Mouse (Mus musculus): ENCODE measurements around the gene Hoxd11. TPM values are rescaled to one million over a fixed set of nuclear protein-coding genes. Genes with fewer than 3 reads are reported as not detected.

Hoxd11 gene
- total RNA-seq, 2 experiments from 2014 or later = not detected

DNA sequence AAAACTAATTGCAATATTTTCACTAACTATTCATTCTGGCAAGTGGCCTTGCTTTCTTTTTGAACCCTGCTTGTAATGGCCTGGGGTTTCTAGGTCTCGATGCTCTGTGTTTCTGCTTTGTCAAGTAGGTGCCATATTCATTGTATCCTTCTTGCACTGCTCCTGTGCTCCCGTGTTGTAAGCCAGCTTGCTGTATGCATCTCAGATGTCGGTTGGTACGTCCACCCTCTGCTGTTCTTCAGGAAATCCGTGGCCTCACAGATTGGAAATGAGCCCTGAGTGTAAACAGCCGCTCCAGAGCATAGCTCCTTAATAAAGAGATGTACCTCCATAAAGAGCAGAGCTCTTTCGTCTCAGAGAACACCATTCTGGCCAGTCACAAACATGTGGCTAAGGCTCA, 28.2 kb downstream of the Hoxd11 start:
- no peak for DNase-seq (ENCODE audit: low spot score in 2 of 2)

DNA sequence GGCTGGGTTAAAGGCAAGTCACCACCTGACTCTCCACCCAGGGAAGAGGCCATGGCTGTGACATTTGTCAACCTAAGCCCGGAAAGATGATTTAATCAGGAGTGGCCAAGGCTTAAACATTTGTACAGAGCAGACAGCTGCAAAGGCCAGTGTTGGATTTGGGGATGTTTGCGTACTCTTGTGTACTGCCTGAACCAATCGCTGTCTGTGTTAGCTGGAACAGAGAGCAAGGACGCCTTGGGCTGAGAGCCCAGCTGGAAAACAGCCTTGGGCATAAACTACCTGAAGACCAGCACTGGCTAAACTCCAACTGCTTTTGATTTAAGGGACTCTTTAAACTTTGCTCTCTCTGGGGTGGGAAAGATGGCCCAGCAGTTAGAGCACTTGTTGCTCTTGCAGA, 29.3 kb downstream of the Hoxd11 start:
- DNase-seq (ENCODE audit: low spot score in 2 of 2) = no peak

DNA sequence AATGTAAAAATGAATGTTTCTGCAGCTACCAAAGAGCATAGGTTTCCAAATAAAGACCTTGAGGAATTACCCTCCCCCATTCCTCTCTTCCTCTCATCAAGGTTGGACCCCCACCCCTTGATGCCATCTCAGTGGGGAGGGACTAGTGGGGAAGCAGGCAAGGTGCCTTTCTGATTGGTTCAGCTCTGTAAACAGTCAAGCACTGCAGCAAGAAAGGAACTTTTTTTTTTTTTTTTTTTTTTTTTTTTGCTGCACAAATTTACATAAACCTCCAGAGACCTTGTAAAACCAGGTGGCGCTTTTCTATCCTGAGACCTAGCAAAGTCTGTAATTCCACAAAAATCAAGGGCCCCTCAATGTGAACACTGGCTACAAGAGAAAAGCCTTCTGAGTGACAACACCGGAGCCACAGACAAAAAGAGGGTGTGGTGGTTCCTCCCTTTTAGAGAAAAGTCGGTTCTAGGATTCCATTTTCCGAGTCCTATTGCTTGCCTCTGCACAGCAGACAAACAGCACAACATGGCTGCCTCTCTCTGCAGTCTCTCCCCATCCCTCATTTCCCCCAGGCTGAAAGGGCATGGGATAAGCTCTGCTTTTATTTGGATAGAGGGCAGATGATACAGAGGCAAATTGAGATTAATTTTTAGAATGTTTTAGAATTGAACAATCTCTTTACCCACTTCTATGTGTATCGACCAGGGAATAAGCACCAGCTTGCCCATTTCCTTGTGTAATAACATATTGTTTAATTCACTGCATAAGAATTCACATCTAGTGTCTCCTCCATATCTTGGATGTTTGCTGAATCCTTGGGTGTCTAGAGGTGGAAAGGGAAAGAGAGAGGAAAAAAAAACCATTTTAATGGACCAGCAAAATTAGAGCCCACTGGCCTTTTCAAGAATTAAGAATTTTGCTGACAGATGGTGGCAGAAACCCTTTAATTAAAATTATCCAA, 30.4 kb downstream of the Hoxd11 start:
- DNase-seq (ENCODE audit: low spot score in 2 of 2) = no peak

DNA sequence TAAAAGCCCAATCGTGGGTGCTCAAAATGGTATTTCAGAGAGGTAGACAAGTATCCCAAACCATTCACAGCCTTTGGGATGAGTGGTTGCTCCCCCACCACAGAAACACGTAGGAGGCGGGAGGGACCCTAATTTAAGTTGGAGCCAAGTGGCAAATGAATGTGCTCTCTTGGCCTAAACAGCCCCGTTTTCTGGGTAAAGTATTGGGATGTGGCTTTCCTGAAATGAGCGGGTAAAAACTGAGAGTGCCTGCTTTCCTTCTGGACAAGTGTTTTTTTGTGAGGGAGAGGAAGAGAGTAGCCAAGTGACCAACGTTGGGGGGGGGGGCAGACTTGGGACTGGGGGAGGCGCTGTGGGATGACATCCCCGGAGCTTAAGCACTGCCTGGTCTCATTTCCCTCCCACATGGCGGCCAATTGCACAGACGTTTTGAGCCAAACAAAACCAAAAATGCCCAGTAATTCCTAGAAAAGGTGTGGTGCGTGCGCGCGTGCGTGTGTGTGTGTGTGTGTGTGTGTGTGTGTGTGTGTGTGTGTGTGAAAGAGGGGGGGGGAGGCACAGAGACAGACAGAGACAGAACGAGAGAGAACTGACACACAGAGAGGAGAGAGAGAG, 31.7 kb downstream of the Hoxd11 start:
- DNase-seq (ENCODE audit: low spot score in 2 of 2) = no peak

DNA sequence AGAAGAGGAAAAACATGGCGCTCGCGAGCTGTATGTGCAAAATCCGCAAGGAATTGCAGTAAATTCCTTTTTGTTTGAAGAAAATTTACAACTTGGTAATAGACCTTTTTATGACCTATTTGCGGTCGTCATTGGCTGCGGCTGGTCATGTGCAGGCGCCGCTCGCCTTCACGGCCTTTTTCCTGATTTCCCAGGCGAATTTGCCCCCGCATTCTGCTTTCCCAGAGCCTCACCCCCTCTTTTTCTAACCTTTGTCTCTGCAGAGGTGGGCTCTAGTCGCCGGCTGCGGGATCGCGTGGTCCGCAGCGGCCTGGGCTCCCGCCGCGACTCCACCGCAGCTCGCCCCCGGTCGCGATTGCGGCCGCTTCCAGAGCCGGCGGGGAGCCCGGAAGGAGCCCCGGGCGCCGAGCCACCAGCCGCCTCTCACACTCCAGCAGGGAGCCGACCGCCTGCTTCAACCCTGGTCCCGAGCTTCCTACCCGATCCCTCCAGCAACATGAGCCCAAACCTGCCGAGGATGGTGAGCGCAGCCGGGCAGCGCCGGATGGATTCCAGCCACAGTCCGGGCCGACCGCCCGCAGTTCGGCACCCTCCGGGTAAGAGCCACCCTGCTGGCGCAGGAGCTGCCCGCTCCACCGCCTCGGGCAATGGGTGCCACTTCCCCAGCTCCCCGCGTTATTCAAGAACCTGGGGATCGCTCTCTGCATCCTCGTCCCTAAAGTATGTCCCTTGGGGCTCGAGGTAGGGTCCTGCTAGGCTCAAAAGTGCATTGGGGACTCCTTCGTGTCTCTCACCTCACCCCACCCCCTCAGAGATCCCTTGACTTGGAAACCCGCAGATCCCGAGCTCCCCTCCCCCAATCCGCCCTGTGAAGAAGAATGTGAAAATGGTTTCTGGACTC, 32.6 kb downstream of the Hoxd11 start, which contains the start of the genes Hoxd3 and Hoxd4:
TSS of gene Hoxd3 (plus strand) at position 207 of the 901 bp plus-strand sequence.
TSS of gene Hoxd4 (plus strand) at position 209 of the 901 bp plus-strand sequence.
- DNase-seq (ENCODE audit: low spot score in 2 of 2) = no peak

DNA sequence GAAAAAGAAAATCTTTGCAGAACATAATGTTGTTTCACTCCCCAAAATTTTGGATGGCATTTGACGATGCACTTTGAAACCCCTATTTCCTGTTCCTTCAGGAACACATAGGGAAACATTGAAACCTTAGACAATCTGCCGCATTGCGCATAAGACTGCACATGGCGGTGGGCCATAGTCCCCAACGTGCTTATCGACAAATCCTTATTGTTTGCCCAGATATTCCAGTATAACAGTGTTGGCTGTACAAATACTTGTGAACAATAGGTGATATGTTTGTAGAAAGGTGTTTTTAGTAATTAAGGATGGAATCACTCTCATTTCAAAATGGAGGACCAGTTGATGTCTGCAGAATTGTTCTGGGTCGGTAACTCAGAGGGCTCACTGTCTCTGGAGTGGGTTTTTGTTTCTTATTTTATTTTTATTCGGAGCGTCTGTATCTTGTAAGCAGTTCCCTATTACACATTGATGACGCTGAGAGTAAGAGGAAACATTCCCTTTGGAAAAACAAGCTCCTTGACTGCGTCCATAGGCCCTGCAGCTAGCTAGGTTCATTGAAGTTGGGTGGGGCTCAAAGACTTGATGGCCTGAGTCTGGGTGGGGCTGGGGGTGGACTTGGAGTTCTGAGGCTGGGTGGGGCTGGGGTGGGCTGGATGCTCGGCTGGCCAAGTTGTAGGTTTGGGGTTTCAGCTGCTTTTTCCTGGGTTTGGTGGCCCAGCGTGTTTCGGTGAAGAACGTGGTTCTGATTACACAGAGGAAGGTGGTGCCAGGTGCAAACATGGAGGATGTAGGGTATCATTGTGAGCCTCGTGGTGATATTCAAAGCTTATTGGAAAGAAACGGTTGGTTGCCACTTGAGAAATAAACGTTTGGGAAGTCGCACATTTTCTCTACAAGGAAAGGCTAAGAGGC, 34.1 kb downstream of the Hoxd11 start:
- DNase-seq (ENCODE audit: low spot score in 2 of 2) = no peak

DNA sequence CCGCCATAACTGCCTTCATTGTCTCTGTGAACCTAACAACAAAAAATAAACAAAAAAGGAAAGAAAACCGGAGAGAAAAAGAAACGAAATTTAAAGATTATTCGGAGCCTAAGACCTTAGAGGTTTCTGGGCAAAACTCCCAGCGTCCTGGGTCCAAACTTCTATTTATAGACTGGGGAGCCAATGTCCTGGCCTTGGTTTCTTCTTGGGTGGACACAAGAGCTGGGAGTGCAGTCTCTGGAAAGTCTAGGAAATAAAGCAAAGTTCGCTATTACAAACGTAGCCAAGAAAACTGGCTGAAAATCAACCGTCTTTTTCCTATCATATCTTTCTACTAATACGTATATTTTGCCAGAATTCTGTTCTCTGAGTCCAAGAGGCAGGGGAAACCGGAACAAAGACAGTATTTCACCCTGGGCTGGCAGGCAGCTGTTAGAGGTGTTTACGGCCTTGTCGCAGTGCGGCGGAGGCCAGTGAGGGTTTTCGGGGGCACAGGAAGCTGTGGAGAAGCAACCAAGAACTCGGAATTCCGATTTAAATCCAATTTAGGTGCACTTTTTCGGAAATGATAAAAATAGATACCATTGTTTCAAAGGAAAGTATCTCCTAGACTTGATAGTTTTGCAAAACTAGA, 34.9 kb downstream of the Hoxd11 start:
- DNase-seq (ENCODE audit: low spot score in 2 of 2) = no peak

DNA sequence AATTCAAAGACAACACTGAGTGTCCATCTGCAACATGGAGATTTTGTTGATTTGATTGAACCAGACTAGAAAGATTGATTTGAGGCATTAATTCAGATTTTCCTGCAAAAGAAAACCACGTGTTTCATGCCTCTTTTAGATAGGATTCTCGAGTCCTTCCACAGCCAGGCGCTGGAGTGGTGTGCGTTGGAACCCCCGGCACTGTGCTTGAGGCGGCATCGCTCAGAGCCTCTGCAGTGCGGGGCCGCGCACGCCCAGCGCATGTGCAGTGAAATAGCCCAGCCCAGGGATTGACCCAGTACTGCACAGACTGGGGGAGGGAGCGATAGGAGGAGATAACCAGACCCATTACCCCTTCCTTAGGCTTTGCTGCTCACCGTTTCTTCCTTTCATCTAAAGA, 35.5 kb downstream of the Hoxd11 start:
- no peak for DNase-seq (ENCODE audit: low spot score in 2 of 2)

DNA sequence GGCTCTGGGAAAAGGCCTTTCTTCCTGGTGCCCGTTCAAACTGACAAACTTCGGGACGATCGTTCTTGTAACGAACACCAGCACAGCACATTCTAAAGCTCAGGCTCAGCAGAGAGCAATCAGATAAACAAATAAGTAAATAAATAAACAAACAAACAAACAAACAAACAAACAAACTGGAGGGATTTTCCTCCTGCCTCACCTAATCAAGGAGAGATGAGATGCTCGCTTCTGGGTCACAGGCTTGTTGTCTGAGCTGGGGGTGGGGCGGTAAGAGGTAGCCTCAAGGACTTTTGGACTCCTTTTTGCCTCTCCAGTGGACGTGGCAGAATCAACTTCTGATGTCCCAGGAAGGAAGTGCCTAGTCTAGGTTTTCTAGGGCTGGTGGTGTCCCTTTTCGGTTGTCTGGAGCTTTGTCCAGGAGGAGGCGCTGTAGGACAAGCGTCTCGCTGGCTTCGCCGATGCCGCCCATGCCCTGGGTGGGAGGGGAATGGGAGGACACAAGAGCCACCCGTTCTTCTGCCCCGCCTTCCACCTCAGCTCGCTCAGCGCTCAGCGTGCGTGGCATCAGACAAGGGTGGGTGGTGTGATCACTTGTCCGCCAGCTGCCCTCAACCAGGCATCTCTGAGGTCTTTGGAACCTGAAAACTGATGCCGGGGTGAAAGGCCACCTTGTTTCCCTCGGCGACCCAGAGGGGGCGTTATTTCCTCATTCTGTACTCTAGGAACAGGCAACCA, 36.3 kb downstream of the Hoxd11 start:
- DNase-seq (ENCODE audit: low spot score in 2 of 2) = peak; percentile 67 to 75

DNA sequence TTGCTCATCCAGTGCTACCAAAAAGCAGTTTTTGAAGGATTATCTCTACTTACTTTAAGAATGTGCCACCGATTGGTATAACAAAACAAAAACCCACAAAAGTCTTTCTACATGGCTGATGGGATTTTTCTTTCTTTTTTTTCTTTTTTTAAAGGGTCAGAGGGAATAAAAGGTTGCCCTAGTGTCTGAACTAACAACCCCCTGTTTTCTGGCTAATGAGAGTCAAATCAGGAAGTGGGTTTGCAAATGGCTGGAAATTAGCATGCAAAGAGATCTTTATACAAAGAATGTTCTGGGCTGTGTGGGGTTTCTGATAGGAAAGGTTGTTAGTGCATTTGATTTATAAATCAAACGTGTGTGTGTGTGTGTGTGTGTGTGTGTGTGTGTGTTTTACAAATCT, 41.0 kb downstream of the Hoxd11 start:
- no peak for DNase-seq (ENCODE audit: low spot score in 2 of 2)

DNA sequence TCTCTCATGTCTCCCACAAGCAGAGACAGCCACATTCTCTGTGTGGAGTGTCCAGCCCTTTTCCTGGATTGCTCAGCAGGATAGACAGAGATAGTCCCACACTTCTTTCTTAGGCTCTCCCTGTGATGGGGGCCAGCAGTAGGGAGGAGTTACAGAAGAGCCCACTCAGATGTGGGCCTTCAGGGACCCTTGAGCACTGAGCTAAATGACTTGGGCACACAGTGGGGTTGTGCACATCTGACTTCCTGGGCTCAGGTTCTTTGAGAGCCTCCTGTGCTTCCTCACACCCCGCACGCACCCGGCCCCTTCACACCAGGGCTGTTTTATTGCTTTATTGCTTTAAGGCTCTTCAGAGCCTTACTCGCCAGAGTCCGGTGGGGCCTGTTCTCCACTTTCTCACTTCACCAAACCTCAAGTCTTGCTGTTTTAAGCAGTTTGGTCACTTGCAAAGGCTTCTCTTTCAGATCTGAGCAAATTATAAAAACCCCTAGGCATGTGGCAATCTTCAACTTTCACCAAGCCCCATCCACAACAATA, 41.7 kb downstream of the Hoxd11 start:
- DNase-seq (ENCODE audit: low spot score in 2 of 2) = no peak

DNA sequence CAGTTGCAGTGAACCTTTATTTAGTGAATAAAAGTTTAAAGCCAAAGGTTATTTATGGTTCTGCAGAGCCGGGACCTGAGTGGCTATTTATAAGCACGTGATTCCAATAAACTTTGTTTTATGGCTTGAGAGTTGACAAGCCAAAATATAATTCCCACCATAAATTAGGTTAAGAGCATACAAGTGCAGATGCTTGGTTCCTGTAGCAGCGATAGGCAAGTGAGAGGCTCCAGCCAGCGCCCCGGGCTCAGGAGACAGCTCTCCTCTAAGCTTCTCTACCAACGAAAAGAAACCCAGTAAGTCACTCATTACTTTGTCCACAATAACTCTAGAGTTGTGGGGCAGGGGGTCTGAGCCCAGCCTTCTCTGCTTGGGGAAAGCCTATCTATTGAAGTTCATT, 42.5 kb downstream of the Hoxd11 start:
- DNase-seq (ENCODE audit: low spot score in 2 of 2) = no peak

DNA sequence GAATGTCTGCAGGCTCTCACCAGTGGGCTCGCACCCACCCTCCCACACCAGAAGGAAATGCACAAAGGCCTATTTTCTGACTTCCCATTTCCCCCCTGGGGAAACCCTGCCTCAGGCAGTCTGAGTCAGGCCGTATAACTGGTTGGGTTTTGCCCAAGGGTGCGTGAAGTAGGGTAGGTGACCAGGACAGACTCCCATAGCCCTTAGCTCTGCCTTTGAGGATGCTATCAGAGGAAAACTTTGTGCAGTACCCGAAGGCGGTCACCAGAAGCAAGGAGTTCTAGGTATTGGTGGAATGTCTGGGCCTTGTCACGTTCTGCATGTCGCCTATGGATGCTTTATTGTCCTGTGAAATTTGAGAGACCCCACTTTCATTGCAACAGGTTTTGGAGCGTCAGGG, 43.6 kb downstream of the Hoxd11 start:
- no peak for DNase-seq (ENCODE audit: low spot score in 2 of 2)

DNA sequence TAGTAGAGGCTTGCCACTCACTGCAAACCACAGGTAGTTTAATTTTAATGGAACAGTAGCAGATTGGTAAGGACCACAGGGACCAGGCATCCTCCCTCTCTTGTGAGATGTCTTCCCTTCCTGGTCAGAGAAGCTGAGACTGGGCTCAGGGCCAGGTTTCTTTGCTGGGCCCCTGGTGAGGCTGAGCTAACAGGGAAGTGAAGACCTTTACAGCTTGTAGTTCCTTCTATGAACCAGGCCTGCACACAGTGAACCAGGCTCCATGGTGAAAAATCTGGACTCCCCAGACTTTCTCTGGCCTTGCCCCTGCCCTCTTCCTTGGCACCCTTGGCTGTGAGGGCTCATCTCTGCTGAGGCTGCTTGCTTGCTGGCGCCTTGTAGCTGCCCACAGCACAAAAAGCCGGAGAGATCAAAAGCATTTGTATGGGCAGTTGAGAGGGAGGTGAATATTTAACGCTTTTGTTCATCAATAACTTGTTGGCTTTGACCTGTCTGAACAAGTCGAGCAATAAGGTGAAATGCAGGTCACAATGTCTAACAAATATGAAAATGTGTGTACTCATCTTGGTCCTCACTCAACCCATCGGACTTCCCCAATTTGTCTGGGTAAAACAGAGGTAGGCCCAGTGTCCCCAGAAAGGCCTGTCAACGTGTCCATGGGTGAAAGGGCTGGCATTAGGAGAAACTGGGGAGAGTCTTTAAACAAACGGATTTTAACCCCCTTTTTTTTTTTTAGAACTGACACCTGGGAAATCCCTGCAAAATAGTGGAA, 45.1 kb downstream of the Hoxd11 start:
- DNase-seq (ENCODE audit: low spot score in 2 of 2) = no peak

DNA sequence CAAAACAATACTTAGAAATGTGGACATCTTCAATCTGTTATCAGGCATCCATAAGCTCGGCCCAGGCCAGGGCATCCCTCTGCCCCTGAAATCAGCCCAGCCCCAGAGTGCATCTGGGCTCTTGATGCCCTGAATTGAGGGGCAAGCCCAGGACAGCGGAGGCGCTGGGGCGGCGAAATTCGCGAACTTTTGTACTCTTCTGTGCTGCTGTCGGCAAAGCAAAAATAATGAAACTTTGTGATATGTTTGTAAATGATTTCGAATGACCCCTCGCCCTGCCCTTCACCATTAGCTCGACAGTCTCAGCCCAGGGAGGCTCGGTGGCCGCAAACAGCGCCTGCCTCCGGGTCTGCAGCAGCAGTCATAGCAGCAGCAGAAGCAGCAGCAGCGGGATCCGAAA, 45.8 kb downstream of the Hoxd11 start:
- DNase-seq (ENCODE audit: low spot score in 2 of 2) = no peak

DNA sequence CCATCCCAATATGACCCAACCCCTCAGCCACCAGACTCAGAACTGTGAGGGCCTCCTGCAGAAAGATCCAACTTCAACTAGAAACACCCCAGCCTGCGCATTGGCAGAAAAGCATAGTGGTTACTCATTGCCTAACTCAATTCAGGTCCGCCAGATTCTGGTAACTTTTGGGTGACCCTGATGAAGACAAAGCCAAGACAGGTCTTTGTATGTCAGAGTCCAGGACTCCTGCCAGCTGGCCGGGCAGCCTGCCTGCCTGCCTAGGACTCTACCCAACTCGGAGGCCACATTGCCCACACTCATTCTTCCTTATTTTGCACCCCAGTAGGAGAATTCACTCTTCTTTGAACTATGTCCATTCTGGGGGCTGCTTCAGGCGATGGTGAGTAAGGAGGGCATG, 47.2 kb downstream of the Hoxd11 start, which contains the start of gene Gm28230:
TSS of gene Gm28230 (plus strand) at position 178 of the 400 bp plus-strand sequence.
- DNase-seq (ENCODE audit: low spot score in 2 of 2) = no peak

DNA sequence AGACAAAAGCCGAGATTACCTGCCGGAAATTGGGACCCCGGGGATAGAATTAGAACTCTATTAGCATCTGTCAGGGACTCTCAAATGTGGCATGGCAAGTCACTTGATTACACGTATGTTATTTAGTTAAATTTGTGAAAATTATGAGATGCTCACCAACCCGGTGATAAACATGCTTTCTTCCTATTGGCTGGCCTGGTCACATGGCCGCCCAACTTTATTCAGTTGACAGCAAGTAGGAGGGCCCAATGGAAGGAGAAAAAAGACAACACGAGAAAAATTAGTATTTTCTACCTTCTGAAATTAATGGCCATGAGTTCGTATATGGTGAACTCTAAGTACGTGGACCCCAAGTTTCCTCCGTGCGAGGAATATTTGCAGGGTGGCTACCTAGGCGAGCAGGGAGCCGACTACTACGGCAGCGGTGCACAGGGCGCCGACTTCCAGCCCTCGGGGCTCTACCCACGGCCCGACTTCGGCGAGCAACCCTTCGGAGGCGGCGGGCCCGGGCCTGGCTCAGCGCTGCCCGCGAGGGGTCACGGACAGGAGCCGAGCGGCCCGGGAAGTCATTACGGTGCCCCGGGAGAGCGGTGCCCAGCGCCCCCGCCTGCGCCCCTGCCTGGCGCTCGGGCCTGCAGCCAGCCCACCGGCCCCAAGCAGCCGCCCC, 47.7 kb downstream of the Hoxd11 start:
- DNase-seq (ENCODE audit: low spot score in 2 of 2) = no peak

Measured in layer of hippocampus, postnatal 14 days (tissue).